Mouse (Mus musculus): ENCODE data around the gene Adh7. TPM values are rescaled to one million over a fixed set of nuclear protein-coding genes. Genes with fewer than 3 reads are reported as not detected.

Gene Adh7
- total and polyA plus RNA-seq, 3 experiments: not detected

DNA sequence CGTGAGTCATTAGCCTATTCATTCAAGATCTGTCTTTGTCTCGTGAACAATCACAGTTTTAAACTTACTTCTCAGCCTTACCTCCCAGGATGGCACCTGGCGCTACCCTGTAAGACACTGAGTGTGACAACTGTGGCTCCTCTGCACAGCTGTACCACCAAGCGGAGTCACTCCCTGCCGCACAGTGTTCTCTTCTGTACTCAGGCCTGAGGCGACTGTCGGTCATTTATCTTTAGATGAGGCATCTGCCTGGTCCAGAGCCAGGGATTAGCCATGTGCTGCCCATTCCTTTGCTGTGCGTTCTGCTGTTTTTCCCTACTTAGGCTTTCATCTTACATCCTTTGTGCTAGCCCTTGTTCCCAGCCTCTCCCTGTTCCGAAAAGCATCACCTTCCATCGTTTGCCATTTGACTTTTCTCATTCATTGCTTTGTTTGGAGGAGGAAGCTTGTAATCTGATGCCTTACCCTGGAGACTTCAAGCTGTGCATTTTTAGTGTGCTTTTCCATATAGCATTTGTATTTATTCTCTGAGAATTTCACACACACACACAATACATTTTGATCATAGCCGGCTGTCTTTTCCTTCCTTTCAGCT, 2.1 kb upstream of the Adh7 start:
- H3K4me1 ChIP-seq (ENCODE audit: control insufficient read depth in 1 of 2, insufficient read depth in 2 of 2): peaks cover 0 to 6% of the 10 kb centered on the region in 2 experiments; a peak in 2 of 4 replicates
- TF ChIP-seq RAD21 (IDR thresholded peaks at IDR 0.05; ENCODE audit: low read depth, low read length) (no peak), KAT2A (IDR thresholded peaks at IDR 0.05; ENCODE audit: insufficient replicate concordance, low read length) (no peak), CHD2 (IDR thresholded peaks at IDR 0.05; ENCODE audit: low read length) (no peak), MAFK (IDR thresholded peaks at IDR 0.05; ENCODE audit: insufficient replicate concordance, low read length) (no peak), SIN3A (IDR thresholded peaks at IDR 0.05; ENCODE audit: low read length) (no peak), RCOR1 (conservative IDR thresholded peaks at IDR 0.05; ENCODE audit: low read depth, low read length) (no peak), NELFE (IDR thresholded peaks at IDR 0.05; ENCODE audit: low read depth, low read length) (no peak), USF2 (conservative IDR thresholded peaks at IDR 0.05; ENCODE audit: low read depth, low read length) (no peak), UBTF (IDR thresholded peaks at IDR 0.05; ENCODE audit: low read depth, low read length) (no peak), JUND (conservative IDR thresholded peaks at IDR 0.05; ENCODE audit: low read depth, low read length) (no peak), E2F4 (IDR thresholded peaks at IDR 0.05; ENCODE audit: insufficient replicate concordance, low read depth, low read length) (no peak), GABPA (IDR thresholded peaks at IDR 0.05; ENCODE audit: insufficient replicate concordance, low read depth, low read length) (no peak), MAZ (IDR thresholded peaks at IDR 0.05; ENCODE audit: low read depth, low read length) (no peak), TBP (conservative IDR thresholded peaks at IDR 0.05; ENCODE audit: low read depth, low read length) (no peak), USF1 (IDR thresholded peaks at IDR 0.05; ENCODE audit: low read depth, low read length) (no peak), SMC3 (IDR thresholded peaks at IDR 0.05; ENCODE audit: low read depth, low read length) (no peak), ELF1 (IDR thresholded peaks at IDR 0.05; ENCODE audit: low read depth, low read length) (no peak), PAX5 (IDR thresholded peaks at IDR 0.05; ENCODE audit: low read length) (no peak)
- no peaks in the 10 kb centered on the region for H3K36me3 ChIP-seq (replicated peaks in 1 of 2; ENCODE audit: control insufficient read depth in 1 of 2, insufficient read depth in 1 of 2, low read length in 1 of 2)
- no peak for DNase-seq (ENCODE audit: extremely low read depth)
- no peak overlapping the region for H3K4me2 ChIP-seq (ENCODE audit: insufficient read depth, low read depth, poor library complexity, severe bottlenecking)
- H3K4me3 ChIP-seq (replicated peaks in 1 of 3; ENCODE audit: low read depth in 2 of 3, low read length in 2 of 3, poor library complexity in 1 of 3): no peak overlapping the region
- no peak overlapping the region for H3K27ac ChIP-seq (ENCODE audit: insufficient read depth, low read depth)
- in situ Hi-C loops (cut with MboI; ENCODE audit: low pct_ligation_motif_present, low pct_unique_long_range_greater_than_20kb, low sequenced_read_pairs): no loop called here
- H3K27me3 ChIP-seq (replicated peaks): no peaks in the 10 kb centered on the region
- dilution Hi-C loops (cut with MboI; ENCODE audit: extremely low pct_ligation_motif_present, extremely low pct_unique_long_range_greater_than_20kb, low sequenced_read_pairs): no loop called here
- H3K79me2 ChIP-seq (replicated peaks; ENCODE audit: control insufficient read depth, extremely low read depth, insufficient read depth, poor library complexity, severe bottlenecking): no peaks in the 10 kb centered on the region
- no peak overlapping the region for H3K9ac ChIP-seq (ENCODE audit: insufficient read depth, low read depth)
- H3K9me3 ChIP-seq (replicated peaks; ENCODE audit: low read length): peaks cover 5% of the 10 kb centered on the region

DNA sequence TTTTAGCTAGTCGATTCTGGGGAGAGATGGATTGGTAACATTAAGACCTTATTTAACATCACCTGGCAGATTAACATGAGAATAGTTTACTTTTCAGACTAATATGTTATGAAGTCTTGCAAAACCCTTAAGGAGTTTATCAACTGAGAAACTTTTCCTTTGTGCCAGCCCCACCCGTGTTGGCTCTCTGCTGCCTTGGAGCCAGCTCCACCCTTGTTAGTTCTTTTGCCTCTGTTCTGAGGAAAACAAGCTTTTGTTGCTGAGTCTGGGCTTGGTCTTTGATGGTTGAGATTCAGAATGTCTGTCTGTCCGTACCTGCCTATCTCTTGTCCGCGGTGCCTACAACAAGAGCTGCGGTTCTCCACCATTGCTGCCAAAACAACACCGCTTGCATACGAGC, 1.5 kb upstream of the Adh7 start:
- TF ChIP-seq ELF1 (IDR thresholded peaks at IDR 0.05; ENCODE audit: low read depth, low read length): no peak
- TF ChIP-seq JUND (conservative IDR thresholded peaks at IDR 0.05; ENCODE audit: low read depth, low read length): no peak
- no peak for TF ChIP-seq CTCF (conservative IDR thresholded peaks at IDR 0.05 in 1 of 2, IDR thresholded peaks at IDR 0.05 in 1 of 2; ENCODE audit: low read depth in 2 of 2, low read length in 2 of 2)
- TF ChIP-seq NRF1 (IDR thresholded peaks at IDR 0.05; ENCODE audit: low read depth, low read length): no peak
- H3K4me1 ChIP-seq (ENCODE audit: control insufficient read depth in 1 of 2, insufficient read depth in 2 of 2): no peaks in the 10 kb centered on the region; a peak in 1 of 4 replicates
- no peak overlapping the region for H3K9ac ChIP-seq (ENCODE audit: insufficient read depth, low read depth)
- no peaks in the 10 kb centered on the region for H3K36me3 ChIP-seq (replicated peaks in 1 of 2; ENCODE audit: control insufficient read depth in 1 of 2, insufficient read depth in 1 of 2, low read length in 1 of 2)
- dilution Hi-C loops (cut with MboI; ENCODE audit: extremely low pct_ligation_motif_present, extremely low pct_unique_long_range_greater_than_20kb, low sequenced_read_pairs) (no loop called here), in situ Hi-C loops (cut with MboI; ENCODE audit: low pct_ligation_motif_present, low pct_unique_long_range_greater_than_20kb, low sequenced_read_pairs) (no loop called here)
- H3K9me3 ChIP-seq (replicated peaks; ENCODE audit: low read length): peaks cover 5% of the 10 kb centered on the region
- H3K27ac ChIP-seq (ENCODE audit: insufficient read depth, low read depth): no peak overlapping the region
- DNase-seq (ENCODE audit: extremely low read depth): no peak
- H3K27me3 ChIP-seq (replicated peaks): no peaks in the 10 kb centered on the region
- H3K4me3 ChIP-seq (replicated peaks in 1 of 3; ENCODE audit: low read depth in 2 of 3, low read length in 2 of 3, poor library complexity in 1 of 3): no peak overlapping the region
- no peak overlapping the region for H3K4me2 ChIP-seq (ENCODE audit: insufficient read depth, low read depth, poor library complexity, severe bottlenecking)
- no peaks in the 10 kb centered on the region for H3K79me2 ChIP-seq (replicated peaks; ENCODE audit: control insufficient read depth, extremely low read depth, insufficient read depth, poor library complexity, severe bottlenecking)
